Mouse (Mus musculus) forebrain, postnatal 0 days (tissue): Measurements from ENCODE around the gene Ppp3ca. TPM values are rescaled to one million over a fixed set of nuclear protein-coding genes. Genes with fewer than 3 reads are reported as not detected.

ENCODE experiments used
- ATAC-seq: fragments of 200-750 bp; cut with Nextera tagmentation; 2 replicates; pipeline ENCODE4 v1.8.0; 2017; ENCODE audit warnings: mild to moderate bottlenecking, moderate library complexity
- DNase-seq: peaks from one replicate; pipeline ENCODE4 v3.0.0-alpha.2; 2015
- H3K27ac ChIP-seq: fragments of 300-500 bp; sonication (generic); 2 replicates; pipeline ENCODE4 v1.5.1; 2014; ENCODE audit warnings: low read depth, mild to moderate bottlenecking, antibody characterized with exemption, low read length, moderate library complexity, mixed read lengths
- H3K27me3 ChIP-seq: fragments of 300-500 bp; sonication (generic); 2 replicates; pipeline ENCODE4 v1.6.1; 2014; ENCODE audit warnings: mild to moderate bottlenecking, low read length, mixed read lengths; ENCODE audit not compliant: insufficient read depth
- H3K36me3 ChIP-seq: fragments of 300-500 bp; sonication (generic); 2 replicates; pipeline ENCODE4 v1.6.1; 2014; ENCODE audit warnings: mild to moderate bottlenecking, moderate library complexity; ENCODE audit not compliant: insufficient read depth
- H3K4me1 ChIP-seq: fragments of 300-500 bp; sonication (generic); 2 replicates; pipeline ENCODE4 v1.6.1; 2014; ENCODE audit warnings: antibody characterized with exemption; ENCODE audit not compliant: insufficient read depth
- H3K4me2 ChIP-seq: fragments of 300-500 bp; sonication (generic); 2 replicates; pipeline ENCODE4 v1.6.1; 2014; ENCODE audit warnings: low read depth, mild to moderate bottlenecking, moderate library complexity
- H3K4me3 ChIP-seq: fragments of 300-500 bp; sonication (generic); 2 replicates; pipeline ENCODE4 v1.5.1; 2014; ENCODE audit warnings: low read depth, low read length, mixed read lengths
- H3K9ac ChIP-seq: fragments of 300-500 bp; sonication (generic); 2 replicates; pipeline ENCODE4 v1.6.1; 2014; ENCODE audit warnings: mild to moderate bottlenecking
- H3K9me3 ChIP-seq: fragments of 300-500 bp; sonication (generic); 2 replicates; pipeline ENCODE4 v1.6.1; 2016; ENCODE audit warnings: low read length
- CTCF ChIP-seq: sonication (generic); IDR thresholded peaks from 2 replicates; pipeline ENCODE4 v1.5.1; 2016; ENCODE audit warnings: antibody characterized with exemption, control low read depth, low read depth
- WGBS: fragments of 180-500 bp; shearing (Covaris S2); extraction: QIAGEN DNeasy Blood & Tissue Kit; methylation state at CpG from one replicate; pipeline ENCODE4 v1.1.7; 2014; 5-methylcytosine and 5-hydroxymethylcytosine counted together
- polyA plus RNA-seq: library from polyadenylated mRNA; unstranded; fragments of >200 nt; fragmentation: Nextera tagmentation; extraction: Ambion mirVana; gene quantifications from 2 replicates; pipeline ENCODE4 v1.2.1, GENCODE M21; 2015
- total RNA-seq: library from RNA; depleted of rRNA; stranded (reverse); fragments of >200 nt; gene quantifications from 2 replicates; pipeline ENCODE4 v1.2.3, GENCODE M21; 2014

The Ppp3ca gene
- total and polyA plus RNA-seq, 2 experiments from 2014 or later: 223 to 231 TPM

- Histone ChIP-seq H3K9me3 (no peaks in the 10 kb centered on the region), H3K4me3 (no peak overlapping the region), H3K9ac (no peak overlapping the region), H3K27me3 (no peaks in the 10 kb centered on the region), H3K27ac (no peak overlapping the region), H3K4me1 (peaks cover 9% of the 10 kb centered on the region; the same call in 1 of the 2 replicates), H3K36me3 (no peaks in the 10 kb centered on the region), H3K4me2 (no peak overlapping the region)
- DNase-seq (no peak), ATAC-seq (no peak)
- 92% methylated on average over 2 of the region's 2 CpGs for WGBS
- TF ChIP-seq CTCF: no peak
Measured at GRCm38 (mm10) chr3:136791946-136792345, 122.0 kb downstream of the Ppp3ca start.

DNA sequence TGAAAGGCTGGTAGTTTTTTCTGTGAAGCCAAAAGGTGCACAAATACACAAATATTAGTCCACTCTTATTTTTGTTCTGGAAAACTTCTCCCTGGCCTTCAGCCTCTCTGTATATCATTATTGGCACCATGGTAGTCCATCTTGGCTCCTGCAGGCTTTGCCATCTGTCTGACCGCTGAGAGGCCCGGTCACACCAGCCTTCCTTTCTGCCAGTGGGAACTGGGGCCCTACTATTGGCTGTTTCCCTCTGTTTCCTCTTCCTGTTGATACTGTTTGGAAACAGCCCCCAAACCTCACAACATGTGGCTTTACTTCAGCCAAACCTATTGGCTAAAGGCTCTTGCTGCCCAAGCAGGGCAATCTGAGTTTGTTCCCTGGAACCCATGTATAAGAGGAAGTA is 123.5 kb downstream of the Ppp3ca start:
- no peak for DNase-seq
- no peaks in the 10 kb centered on the region for H3K9me3 ChIP-seq
- peaks cover 9% of the 10 kb centered on the region; the same call in 1 of the 2 replicates for H3K4me1 ChIP-seq
- no peak for TF ChIP-seq CTCF
- no peak overlapping the region for H3K4me2 ChIP-seq
- H3K27me3 ChIP-seq: no peaks in the 10 kb centered on the region
- H3K27ac ChIP-seq: no peak overlapping the region
- 77% methylated on average over 2 of the region's 2 CpGs for WGBS
- H3K4me3 ChIP-seq: no peak overlapping the region
- no peak for ATAC-seq
- no peak overlapping the region for H3K9ac ChIP-seq
- H3K36me3 ChIP-seq: no peaks in the 10 kb centered on the region

GRCm38 (mm10) chr3:136794426-136795217 is 124.7 kb downstream of the Ppp3ca start:
- 83% methylated on average over 7 of the region's 7 CpGs for WGBS
- H3K9me3 ChIP-seq: no peaks in the 10 kb centered on the region
- DNase-seq (no peak), ATAC-seq (no peak)
- no peak overlapping the region for H3K4me3 ChIP-seq
- no peaks in the 10 kb centered on the region for H3K36me3 ChIP-seq
- H3K27me3 ChIP-seq: no peaks in the 10 kb centered on the region
- H3K4me1 ChIP-seq: peaks cover 9% of the 10 kb centered on the region; the same call in 1 of the 2 replicates
- no peak overlapping the region for H3K4me2 ChIP-seq
- H3K9ac ChIP-seq: no peak overlapping the region
- H3K27ac ChIP-seq: no peak overlapping the region
- no peak for TF ChIP-seq CTCF

GRCm38 (mm10) chr3:136798896-136799295 is 129.0 kb downstream of the Ppp3ca start:
- ATAC-seq: no peak
- WGBS: 93% methylated on average over 3 of the region's 3 CpGs
- H3K4me1 ChIP-seq: no peaks in the 10 kb centered on the region
- TF ChIP-seq CTCF: no peak
- no peaks in the 10 kb centered on the region for H3K9me3 ChIP-seq
- no peak overlapping the region for H3K4me2 ChIP-seq
- H3K36me3 ChIP-seq: no peaks in the 10 kb centered on the region
- H3K27ac ChIP-seq: no peak overlapping the region
- no peak overlapping the region for H3K9ac ChIP-seq
- no peak overlapping the region for H3K4me3 ChIP-seq
- no peak for DNase-seq
- no peaks in the 10 kb centered on the region for H3K27me3 ChIP-seq

DNA sequence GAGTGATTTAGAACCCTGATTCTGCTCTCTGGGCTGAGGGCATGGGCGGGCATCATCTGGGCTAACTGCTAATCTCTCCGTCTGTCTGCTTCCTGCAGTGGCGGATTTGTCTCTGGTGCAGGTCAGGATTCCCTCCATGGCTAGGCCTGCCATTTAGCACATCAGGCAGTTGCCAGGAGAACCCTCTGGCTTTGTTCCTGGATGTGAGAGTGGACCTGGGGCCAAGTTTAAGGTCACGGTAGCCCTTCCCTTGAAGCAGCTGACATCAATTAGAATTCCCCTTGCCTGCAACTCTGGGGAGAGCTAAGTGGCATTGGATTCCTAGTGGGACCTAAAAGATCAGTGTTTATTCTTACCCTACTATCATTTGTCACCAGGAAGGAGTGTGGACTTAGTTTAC is 132.7 kb downstream of the Ppp3ca start:
- Histone ChIP-seq H3K4me2 (no peak overlapping the region), H3K9ac (no peak overlapping the region), H3K4me3 (no peak overlapping the region), H3K9me3 (no peaks in the 10 kb centered on the region), H3K27me3 (no peaks in the 10 kb centered on the region), H3K27ac (no peak overlapping the region), H3K4me1 (no peaks in the 10 kb centered on the region), H3K36me3 (no peaks in the 10 kb centered on the region)
- ATAC-seq (no peak), DNase-seq (no peak)
- TF ChIP-seq CTCF: no peak
- WGBS: 92% methylated on average over 4 of the region's 4 CpGs

DNA sequence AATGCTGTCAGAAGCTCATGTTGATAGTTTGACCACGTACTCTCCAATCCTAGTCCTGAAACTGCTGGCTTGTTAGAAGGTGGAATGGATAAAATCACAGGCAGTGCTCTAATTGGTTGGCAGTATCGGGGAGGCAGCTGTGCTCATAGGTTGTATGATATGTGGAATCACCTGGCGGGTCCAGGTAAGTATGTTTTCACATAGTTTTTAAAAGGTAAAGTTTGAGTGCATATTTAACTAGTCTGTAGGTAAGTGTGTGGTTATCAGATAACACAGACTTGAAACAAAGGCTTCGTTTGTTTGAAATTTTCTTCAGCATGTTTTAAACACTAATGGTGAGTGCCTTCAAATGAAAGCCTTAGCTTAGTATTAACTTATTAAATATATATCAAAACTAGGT is 136.0 kb downstream of the Ppp3ca start:
- TF ChIP-seq CTCF: no peak
- H3K4me3 ChIP-seq: no peak overlapping the region
- no peak overlapping the region for H3K9ac ChIP-seq
- no peaks in the 10 kb centered on the region for H3K9me3 ChIP-seq
- H3K4me2 ChIP-seq: no peak overlapping the region
- DNase-seq (no peak), ATAC-seq (no peak)
- no peaks in the 10 kb centered on the region for H3K36me3 ChIP-seq
- no peak overlapping the region for H3K27ac ChIP-seq
- WGBS: 96% methylated on average over 4 of the region's 4 CpGs
- H3K4me1 ChIP-seq: no peaks in the 10 kb centered on the region
- H3K27me3 ChIP-seq: no peaks in the 10 kb centered on the region

- ATAC-seq (no peak), DNase-seq (no peak)
- no peaks in the 10 kb centered on the region for H3K9me3 ChIP-seq
- no peaks in the 10 kb centered on the region for H3K27me3 ChIP-seq
- H3K27ac ChIP-seq: no peak overlapping the region
- no peak overlapping the region for H3K4me2 ChIP-seq
- no peak overlapping the region for H3K9ac ChIP-seq
- 77% methylated on average over 3 of the region's 3 CpGs for WGBS
- no peak overlapping the region for H3K4me3 ChIP-seq
- no peaks in the 10 kb centered on the region for H3K36me3 ChIP-seq
- no peak for TF ChIP-seq CTCF
- H3K4me1 ChIP-seq: no peaks in the 10 kb centered on the region
Measured at GRCm38 (mm10) chr3:136810271-136810670, 140.3 kb downstream of the Ppp3ca start.
